Mouse (Mus musculus) G1E (cell line): ENCODE measurements around the gene Colec11.

Experiments
- CTCF ChIP-seq: IDR thresholded peaks from 2 replicates; pipeline ENCODE4 v1.5.1; 2012; ENCODE audit warnings: low read depth, low read length, inconsistent platforms, mixed read lengths
- GATA1 ChIP-seq: IDR thresholded peaks from 2 replicates; pipeline ENCODE4 v1.6.1; 2012; ENCODE audit warnings: borderline replicate concordance, low read length, inconsistent platforms, mixed read lengths
- GATA2 ChIP-seq: IDR thresholded peaks from 2 replicates; pipeline ENCODE4 v1.6.1; 2012; ENCODE audit warnings: low read depth, low read length, inconsistent platforms, borderline replicate concordance
- POLR2AphosphoS5 ChIP-seq: IDR thresholded peaks from 2 replicates; pipeline ENCODE4 v1.6.1; 2012; ENCODE audit warnings: low read depth, low read length, inconsistent platforms; ENCODE audit not compliant: insufficient replicate concordance
- TAL1 ChIP-seq: conservative IDR thresholded peaks from 2 replicates; pipeline ENCODE4 v1.6.1; 2012; ENCODE audit warnings: low read depth, low read length, inconsistent platforms, mixed read lengths

- TF ChIP-seq CTCF (no peak), GATA1 (no peak), POLR2AphosphoS5 (no peak), TAL1 (no peak), GATA2 (no peak)
Measured at GRCm38 (mm10) chr12:28575366-28576070, 47.7 kb downstream of the Colec11 start.
